Mouse (Mus musculus): Measurements from ENCODE around the gene Gsdma.
A peak's percentile ranks its signal among the peaks of the same experiment; 100 is the strongest.
"Not testable (repeated sequence)": the region's sequence is repeated elsewhere in the genome, so short reads cannot be mapped to it uniquely, and the experiment has no call there.

The Gsdma gene

DNA sequence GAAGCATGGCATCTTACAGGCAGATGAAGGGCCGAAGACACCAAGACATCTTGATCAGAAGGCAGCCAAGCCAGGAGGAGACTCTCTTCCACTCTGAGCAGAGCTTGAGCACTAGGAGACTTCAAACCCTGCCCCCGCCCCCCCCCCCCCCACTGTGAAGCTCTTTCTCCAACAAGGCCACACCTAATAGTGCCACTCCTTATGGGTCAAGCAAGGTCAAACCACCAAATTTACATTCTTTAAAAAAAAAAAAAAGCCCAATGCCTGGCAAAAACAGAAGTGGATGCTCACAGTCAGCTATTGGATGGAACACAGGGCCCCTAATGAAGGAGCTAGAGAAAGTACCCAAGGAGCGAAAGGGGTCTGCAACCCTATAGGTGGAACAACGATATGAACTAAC, 16.4 kb downstream of the Gsdma start:
- DNase-seq (ENCODE audit: low spot score in 2 of 2) = not testable (repeated sequence)

DNA sequence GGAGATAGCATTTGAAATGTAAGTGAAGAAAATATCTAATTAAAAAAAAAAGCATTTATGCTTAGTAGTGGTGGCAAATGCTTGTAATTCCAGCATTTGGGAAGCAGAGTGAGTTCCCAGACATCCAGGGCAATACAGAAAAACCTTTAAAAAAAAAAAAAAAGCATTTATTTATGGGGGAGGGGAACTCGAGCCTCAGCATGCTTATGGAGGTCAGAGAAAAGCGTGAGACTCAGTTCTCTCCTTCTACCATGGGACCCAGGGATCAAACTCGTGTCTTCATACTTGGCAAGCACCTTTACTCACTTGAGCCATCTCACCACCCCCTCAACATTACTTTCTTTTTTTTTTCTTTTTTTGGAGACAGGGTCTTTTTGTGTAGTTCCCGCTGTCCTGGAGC, 17.0 kb downstream of the Gsdma start:
- DNase-seq (ENCODE audit: low spot score in 2 of 2) = no peak

GRCm38 (mm10) chr11:98681786-98682745, 17.9 kb downstream of the Gsdma start, which contains the start of gene Psmd3:
TSS of gene Psmd3 (plus strand) at chr11:98682554.
- peak; percentile 93 to 95 for DNase-seq (ENCODE audit: low spot score in 2 of 2)

- no peak for DNase-seq (ENCODE audit: low spot score in 2 of 2)
Measured at GRCm38 (mm10) chr11:98682811-98683210, 18.7 kb downstream of the Gsdma start.

GRCm38 (mm10) chr11:98685642-98686041, 21.5 kb downstream of the Gsdma start:
- DNase-seq (ENCODE audit: low spot score in 2 of 2) = no peak

DNA sequence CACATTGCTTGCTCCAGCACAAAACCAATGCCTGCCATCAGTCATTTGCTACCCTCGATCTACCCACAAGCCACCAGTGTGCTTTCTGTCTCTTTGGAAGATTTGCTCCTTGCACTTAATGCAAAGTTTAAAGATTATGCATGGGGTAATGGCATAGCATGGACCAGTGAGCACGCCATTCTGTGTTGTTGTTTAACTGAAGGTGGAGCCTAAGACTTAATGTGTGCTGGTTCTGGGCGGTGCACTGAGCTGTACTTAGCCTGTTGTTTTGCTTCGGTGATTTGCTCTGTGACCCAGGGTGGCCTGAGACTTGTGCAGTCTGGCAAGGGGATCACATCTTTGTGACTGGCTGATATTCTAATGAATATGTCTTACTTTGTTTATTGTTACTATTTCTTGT, 22.8 kb downstream of the Gsdma start:
- no peak for DNase-seq (ENCODE audit: low spot score in 2 of 2)

DNA sequence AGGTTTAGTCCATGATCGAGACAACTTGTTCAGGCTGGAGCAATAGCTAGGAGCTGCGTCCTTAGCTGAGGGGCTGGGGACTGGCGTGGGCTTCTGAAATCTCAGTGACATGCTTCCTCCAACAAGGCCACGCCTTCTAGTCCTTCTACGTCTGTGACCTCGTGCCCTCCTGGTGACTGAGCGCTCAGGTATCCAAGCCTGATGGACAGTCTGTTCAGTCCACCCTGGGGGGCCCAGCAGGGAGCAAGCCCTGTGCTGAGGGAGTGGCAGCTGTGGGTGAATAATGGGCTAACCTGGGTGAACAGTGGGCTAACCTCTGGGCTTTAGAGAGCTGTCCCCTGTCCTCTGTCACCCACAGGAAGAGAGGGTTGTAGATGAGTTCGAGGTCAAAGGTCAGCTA, 23.9 kb downstream of the Gsdma start:
- DNase-seq (ENCODE audit: low spot score in 2 of 2) = no peak

DNA sequence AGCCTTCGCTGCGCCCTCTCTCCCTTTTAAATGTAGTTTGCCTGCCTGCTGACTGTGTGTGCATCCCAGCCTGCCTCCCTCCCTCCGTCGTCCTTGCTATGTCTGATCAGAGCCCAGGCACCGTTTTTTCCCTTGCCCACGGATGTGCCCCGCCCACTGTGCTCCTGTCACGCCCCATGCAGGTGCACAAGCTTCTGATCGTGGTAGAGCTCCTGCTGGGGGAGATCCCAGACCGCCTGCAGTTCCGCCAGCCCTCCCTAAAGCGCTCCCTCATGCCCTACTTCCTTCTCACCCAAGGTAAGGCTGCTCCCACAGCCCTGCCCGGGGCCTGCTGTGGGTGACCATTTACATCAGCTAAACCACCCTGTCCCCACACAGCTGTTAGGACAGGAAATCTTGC, 29.1 kb downstream of the Gsdma start:
- DNase-seq (ENCODE audit: low spot score in 2 of 2) = no peak

- DNase-seq (ENCODE audit: low spot score in 2 of 2) = no peak
Measured at GRCm38 (mm10) chr11:98693746-98694145, 29.6 kb downstream of the Gsdma start.

GRCm38 (mm10) chr11:98694301-98694700, 30.1 kb downstream of the Gsdma start:
- no peak for DNase-seq (ENCODE audit: low spot score in 2 of 2)

- no peak for DNase-seq (ENCODE audit: low spot score in 2 of 2)
Measured at GRCm38 (mm10) chr11:98695408-98695807, 31.3 kb downstream of the Gsdma start.

- no peak for DNase-seq (ENCODE audit: low spot score in 2 of 2)
Measured at GRCm38 (mm10) chr11:98696454-98697216, 32.5 kb downstream of the Gsdma start.

GRCm38 (mm10) chr11:98697225-98697624, 33.1 kb downstream of the Gsdma start:
- no peak for DNase-seq (ENCODE audit: low spot score in 2 of 2)

DNA sequence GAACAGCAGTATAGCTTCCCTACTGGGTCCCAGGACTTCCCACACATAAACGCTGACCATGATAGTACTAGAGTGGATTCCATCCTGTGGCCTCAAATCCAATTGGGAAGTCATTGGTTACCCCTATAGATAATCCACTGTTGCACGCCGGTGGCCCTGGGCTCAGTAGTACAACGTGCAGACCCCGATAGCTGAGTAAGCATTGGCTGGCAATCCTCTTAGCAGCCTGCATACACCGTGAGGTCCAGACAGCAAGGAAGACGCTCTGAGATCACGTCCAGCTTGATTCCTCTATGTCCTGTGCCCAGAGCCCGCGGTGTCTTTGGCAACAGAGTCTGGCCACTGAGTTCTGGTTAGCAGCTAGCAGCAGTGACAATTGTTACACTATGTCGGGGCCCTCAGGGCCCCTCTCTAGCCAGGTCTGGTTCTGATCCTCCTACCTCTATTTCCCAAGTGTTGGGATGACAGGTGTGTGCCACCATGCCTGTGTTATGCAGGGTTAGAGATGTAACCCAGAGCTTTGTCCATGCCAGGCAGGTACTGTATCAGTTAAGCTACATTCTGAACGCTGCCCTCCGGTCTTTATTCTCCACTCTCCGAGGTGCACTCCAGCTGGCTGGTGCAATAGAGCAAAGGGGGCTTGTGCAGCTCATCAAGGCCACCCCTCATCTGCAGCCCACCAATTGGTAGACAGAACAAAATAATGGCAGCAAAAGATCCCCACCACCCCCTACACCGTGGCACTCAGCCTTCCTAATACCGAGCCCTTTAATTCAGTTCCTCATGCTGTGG, 34.9 kb downstream of the Gsdma start:
- no peak for DNase-seq (ENCODE audit: low spot score in 2 of 2)

DNA sequence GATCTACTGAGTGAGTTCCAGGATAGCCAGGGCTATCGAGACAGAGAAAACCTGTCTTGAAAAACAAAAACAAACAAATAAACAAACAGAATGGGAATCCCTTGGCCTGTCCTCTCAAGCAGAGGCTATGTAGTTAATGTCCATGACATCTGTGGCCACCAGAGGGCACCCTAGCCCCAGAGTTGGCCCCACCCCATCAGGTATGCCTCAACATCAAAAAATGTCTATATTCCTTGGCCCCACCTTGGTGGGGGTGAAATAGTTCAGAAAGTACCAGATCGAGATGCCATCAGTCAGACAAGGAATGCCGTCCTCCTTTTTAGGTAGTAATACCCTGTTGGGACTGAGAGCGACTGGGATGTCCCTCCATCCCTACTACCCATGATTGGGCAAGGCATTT, 35.8 kb downstream of the Gsdma start:
- peak in 1 of 2 experiments; percentile 66 for DNase-seq (ENCODE audit: low spot score in 2 of 2)

DNA sequence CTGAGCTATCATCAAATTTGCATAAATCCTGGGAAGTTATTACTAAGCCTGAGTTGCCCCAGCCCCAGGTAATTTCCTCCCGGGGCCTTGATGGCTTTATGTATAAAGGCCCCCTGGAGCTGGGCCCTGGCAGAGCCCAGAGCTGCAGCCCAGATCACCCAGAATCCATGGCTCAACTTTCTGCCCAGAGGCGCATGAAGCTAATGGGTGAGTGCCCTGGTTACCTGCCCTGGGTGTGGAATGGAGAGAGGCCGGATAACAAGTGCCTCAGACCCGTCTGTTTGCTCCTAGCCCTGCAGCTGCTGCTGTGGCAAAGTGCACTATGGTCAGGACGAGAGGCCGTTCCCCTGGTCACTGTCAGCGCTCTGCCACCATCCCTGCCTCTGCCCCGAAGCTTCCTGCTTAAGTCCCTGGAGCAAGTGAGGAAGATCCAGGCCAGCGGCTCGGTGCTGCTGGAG, 37.1 kb downstream of the Gsdma start, which contains the start of gene Csf3:
Gene Csf3, plus strand, starts transcription at position 51 of the 458 bp plus-strand sequence.
- no peak for DNase-seq (ENCODE audit: low spot score in 2 of 2)

DNA sequence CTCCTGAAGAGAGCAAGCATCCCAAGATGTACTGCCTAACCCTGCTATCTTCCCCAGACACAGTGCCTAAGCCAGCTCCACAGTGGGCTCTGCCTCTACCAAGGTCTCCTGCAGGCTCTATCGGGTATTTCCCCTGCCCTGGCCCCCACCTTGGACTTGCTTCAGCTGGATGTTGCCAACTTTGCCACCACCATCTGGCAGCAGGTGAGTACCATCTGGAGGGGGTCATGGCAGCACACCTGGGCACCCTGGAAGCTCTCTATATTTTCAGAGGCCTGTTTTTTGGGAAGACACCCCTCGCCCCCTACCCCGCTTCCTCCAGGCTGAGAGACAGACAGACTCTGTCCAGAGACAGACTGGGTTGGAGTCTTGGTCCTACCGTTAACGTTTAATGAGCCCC, 38.2 kb downstream of the Gsdma start:
- DNase-seq (ENCODE audit: low spot score in 2 of 2) = no peak

DNA sequence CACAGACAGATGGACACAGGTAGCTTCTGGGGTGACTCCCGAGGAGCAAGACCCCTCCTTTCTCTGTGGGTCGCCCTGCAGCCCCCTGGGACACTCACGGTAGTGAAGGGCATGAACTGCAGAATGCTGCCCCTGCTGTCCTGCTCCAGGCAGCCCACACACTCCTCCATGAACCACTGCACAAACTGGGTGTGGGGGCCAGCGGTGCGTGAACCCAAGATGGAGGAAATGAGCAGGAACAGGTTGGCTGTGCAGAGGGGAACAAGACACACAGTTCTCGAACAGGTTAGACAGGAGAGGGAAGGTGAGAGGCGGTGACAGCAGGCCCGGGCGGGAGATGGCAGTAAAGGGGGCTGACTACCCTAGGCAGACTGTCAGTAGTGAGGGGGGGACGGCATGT, 40.9 kb downstream of the Gsdma start:
- no peak for DNase-seq (ENCODE audit: low spot score in 2 of 2)

- DNase-seq (ENCODE audit: low spot score in 2 of 2) = peak in 1 of 2 experiments; percentile 32
Measured at GRCm38 (mm10) chr11:98707401-98708281, 43.5 kb downstream of the Gsdma start.

- no peak for DNase-seq (ENCODE audit: low spot score in 2 of 2)
Measured at GRCm38 (mm10) chr11:98708282-98708956, 44.3 kb downstream of the Gsdma start.

All from frontal cortex, postnatal 10 days (tissue).